Mouse (Mus musculus): ENCODE results near the gene Hsd3b7. TPM values are rescaled to one million over a fixed set of nuclear protein-coding genes. Genes with fewer than 3 reads are reported as not detected.

Hsd3b7 gene
- polyA plus RNA-seq, 1 experiment from 2014 or later: 55.8 TPM

DNA sequence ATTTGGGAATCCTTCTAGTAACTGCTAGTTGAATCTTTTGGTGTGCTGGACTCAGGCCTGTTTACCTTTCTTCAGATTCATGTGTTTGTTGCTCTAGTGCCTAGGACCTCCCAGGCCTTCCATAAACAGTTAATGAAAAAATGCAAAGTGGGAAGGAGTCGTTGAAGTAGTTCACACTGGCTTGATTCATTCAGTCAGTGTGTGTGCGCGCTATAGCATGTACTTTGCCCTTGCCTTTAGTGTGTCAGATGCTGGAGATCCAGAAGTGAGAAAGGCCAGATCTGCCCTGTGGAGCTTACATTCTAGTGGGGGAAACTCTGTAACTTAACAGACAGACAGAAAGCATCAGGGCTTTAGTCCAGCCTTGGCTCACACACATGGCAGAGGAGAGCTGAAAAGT, 39.9 kb upstream of the Hsd3b7 start:
- Histone ChIP-seq H3K27ac (ENCODE audit: low read length) (no peak overlapping the region), H3K27me3 (replicated peaks; ENCODE audit: insufficient read depth, low read length) (no peaks in the 10 kb centered on the region), H3K4me3 (ENCODE audit: low read depth, low read length) (no peak overlapping the region), H3K4me1 (ENCODE audit: insufficient read depth, low read depth, low read length) (no peaks in the 10 kb centered on the region), H3K9ac (replicated peaks; ENCODE audit: low read depth) (no peak overlapping the region), H3K36me3 (ENCODE audit: insufficient read depth, low read length) (no peaks in the 10 kb centered on the region), H3K9me3 (ENCODE audit: low read length) (no peaks in the 10 kb centered on the region), H3K4me2 (replicated peaks; ENCODE audit: low read depth, low read length) (no peak overlapping the region)
- TF ChIP-seq EP300 (IDR thresholded peaks at IDR 0.05) (no peak), CTCF (IDR thresholded peaks at IDR 0.05) (no peak)
- ATAC-seq: no peak
- DNase-seq (ENCODE audit: low spot score): no peak
- 75% methylated on average over 3 of the region's 3 CpGs for WGBS

DNA sequence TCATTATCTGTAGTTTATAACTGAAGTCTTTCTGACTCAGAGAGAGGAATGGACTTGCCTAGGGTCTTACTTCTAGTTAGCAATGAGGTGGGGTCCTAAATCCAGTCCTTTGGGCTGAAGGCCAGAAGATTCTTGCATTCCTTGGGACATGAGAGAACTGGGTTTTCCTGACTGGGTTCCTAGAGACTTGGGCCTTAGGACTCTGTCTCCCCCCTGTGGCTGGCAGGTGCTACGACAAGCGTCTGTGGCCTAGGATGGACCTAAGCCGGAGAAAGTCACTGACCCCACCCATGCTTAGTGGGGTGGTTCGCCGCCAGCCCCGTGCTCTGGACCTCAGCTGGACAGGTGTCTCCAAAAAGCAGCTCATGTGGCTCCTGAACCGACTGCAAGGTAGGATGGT, 39.4 kb upstream of the Hsd3b7 start:
- Histone ChIP-seq H3K4me2 (replicated peaks; ENCODE audit: low read depth, low read length) (no peak overlapping the region), H3K27me3 (replicated peaks; ENCODE audit: insufficient read depth, low read length) (no peaks in the 10 kb centered on the region), H3K4me1 (ENCODE audit: insufficient read depth, low read depth, low read length) (no peaks in the 10 kb centered on the region), H3K4me3 (ENCODE audit: low read depth, low read length) (no peak overlapping the region), H3K27ac (ENCODE audit: low read length) (no peak overlapping the region), H3K9ac (replicated peaks; ENCODE audit: low read depth) (no peak overlapping the region), H3K36me3 (ENCODE audit: insufficient read depth, low read length) (no peaks in the 10 kb centered on the region), H3K9me3 (ENCODE audit: low read length) (no peaks in the 10 kb centered on the region)
- peak; percentile 80 for ATAC-seq
- WGBS: 21% methylated on average over 7 of the region's 7 CpGs
- TF ChIP-seq CTCF (IDR thresholded peaks at IDR 0.05): peak; percentile 97
- no peak for TF ChIP-seq EP300 (IDR thresholded peaks at IDR 0.05)
- peak; percentile 90 for DNase-seq (ENCODE audit: low spot score)

DNA sequence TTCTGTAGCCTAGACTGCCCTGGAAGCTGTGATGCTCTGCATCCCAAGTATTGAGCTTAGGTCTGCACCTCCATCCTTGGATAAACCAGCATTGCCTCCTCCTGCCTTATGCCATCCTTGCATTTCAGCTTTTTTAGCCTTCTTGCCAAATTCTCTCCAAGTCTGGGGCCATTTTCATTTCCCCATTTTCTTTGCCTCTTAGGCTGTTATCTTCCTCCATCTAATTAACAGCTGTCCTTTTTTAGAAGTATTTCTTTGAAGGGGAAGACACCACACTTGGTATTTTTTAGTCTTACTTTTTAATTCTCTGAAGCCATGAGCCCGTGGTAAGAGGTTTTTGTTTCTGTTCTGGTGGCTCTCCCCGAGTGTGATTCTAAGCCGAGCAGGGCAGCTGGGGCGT, 36.8 kb upstream of the Hsd3b7 start:
- DNase-seq (ENCODE audit: low spot score) (no peak), ATAC-seq (no peak)
- TF ChIP-seq CTCF (IDR thresholded peaks at IDR 0.05) (no peak), EP300 (IDR thresholded peaks at IDR 0.05) (no peak)
- 89% methylated on average over 4 of the region's 4 CpGs for WGBS
- Histone ChIP-seq H3K4me1 (ENCODE audit: insufficient read depth, low read depth, low read length) (no peaks in the 10 kb centered on the region), H3K4me3 (ENCODE audit: low read depth, low read length) (no peak overlapping the region), H3K36me3 (ENCODE audit: insufficient read depth, low read length) (no peaks in the 10 kb centered on the region), H3K27ac (ENCODE audit: low read length) (no peak overlapping the region), H3K9ac (replicated peaks; ENCODE audit: low read depth) (no peak overlapping the region), H3K9me3 (ENCODE audit: low read length) (no peaks in the 10 kb centered on the region), H3K4me2 (replicated peaks; ENCODE audit: low read depth, low read length) (no peak overlapping the region), H3K27me3 (replicated peaks; ENCODE audit: insufficient read depth, low read length) (no peaks in the 10 kb centered on the region)

DNA sequence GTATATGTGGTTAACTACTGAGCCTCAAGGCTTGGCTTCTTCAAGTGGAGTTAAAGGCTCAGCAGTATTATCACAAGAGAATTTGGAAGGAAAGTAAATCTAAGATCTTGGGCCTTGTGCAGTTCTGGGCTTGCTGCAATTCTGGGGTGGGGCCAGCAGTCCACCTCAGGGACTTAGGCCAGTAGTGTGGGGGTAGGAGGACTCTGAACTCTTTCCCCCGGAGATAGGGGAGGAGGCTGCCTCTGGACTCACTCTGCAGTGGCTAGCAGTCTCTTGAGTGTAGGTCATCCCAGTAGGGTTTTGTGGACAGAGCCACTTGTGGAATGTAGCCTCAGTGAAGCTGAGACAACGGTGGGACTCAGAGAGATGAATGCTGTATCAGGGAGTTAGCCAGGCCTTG, 34.6 kb upstream of the Hsd3b7 start:
- Histone ChIP-seq H3K27me3 (replicated peaks; ENCODE audit: insufficient read depth, low read length) (no peaks in the 10 kb centered on the region), H3K9ac (replicated peaks; ENCODE audit: low read depth) (no peak overlapping the region), H3K27ac (ENCODE audit: low read length) (no peak overlapping the region), H3K4me2 (replicated peaks; ENCODE audit: low read depth, low read length) (no peak overlapping the region), H3K4me1 (ENCODE audit: insufficient read depth, low read depth, low read length) (peaks cover 3% of the 10 kb centered on the region), H3K9me3 (ENCODE audit: low read length) (no peaks in the 10 kb centered on the region), H3K36me3 (ENCODE audit: insufficient read depth, low read length) (no peaks in the 10 kb centered on the region), H3K4me3 (ENCODE audit: low read depth, low read length) (no peak overlapping the region)
- TF ChIP-seq EP300 (IDR thresholded peaks at IDR 0.05) (no peak), CTCF (IDR thresholded peaks at IDR 0.05) (no peak)
- ATAC-seq: no peak
- WGBS: 77% methylated on average over 2 of the region's 2 CpGs
- no peak for DNase-seq (ENCODE audit: low spot score)

DNA sequence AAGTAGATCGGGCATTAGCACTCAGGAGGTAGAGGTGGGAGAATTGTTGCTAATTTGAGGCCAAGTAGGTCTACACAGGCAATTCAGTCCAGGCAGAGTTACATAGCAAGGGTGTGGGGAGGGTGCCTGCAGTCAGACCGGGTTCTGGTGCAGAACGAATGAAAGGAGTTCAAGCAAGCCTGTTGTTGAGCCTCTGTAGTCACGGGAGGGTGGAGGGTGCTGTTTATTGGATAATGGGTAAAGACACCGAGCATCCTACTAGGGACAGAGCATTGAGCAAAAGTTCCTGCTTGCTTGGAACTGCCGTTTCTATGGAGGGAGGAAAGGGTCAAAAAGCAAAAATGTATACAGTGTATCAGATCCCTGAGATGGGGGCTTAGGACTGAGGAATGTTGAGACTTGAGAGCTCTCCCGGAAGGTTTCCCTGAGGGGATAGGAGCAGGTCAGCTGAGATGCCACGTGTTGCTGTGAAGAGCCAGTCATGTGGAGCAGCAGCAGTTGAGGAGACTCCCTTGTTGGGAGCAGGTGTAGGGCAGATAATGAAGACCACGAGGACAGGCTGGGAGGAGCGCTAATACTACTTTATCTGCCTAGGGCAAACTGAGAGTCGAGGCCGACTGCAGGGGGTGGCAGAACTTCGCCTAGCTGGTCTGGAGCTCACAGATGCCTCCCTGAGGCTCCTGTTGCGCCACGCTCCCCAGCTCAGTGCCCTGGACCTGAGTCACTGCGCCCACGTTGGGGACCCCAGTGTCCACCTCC, 33.4 kb upstream of the Hsd3b7 start:
- no peak overlapping the region for H3K27ac ChIP-seq (ENCODE audit: low read length)
- DNase-seq (ENCODE audit: low spot score) (no peak), ATAC-seq (no peak)
- no peaks in the 10 kb centered on the region for H3K27me3 ChIP-seq (replicated peaks; ENCODE audit: insufficient read depth, low read length)
- H3K36me3 ChIP-seq (ENCODE audit: insufficient read depth, low read length): no peaks in the 10 kb centered on the region
- no peak overlapping the region for H3K4me2 ChIP-seq (replicated peaks; ENCODE audit: low read depth, low read length)
- no peak overlapping the region for H3K4me3 ChIP-seq (ENCODE audit: low read depth, low read length)
- H3K9me3 ChIP-seq (ENCODE audit: low read length): no peaks in the 10 kb centered on the region
- 74% methylated on average over 17 of the region's 17 CpGs for WGBS
- H3K9ac ChIP-seq (replicated peaks; ENCODE audit: low read depth): no peak overlapping the region
- H3K4me1 ChIP-seq (ENCODE audit: insufficient read depth, low read depth, low read length): peaks cover 10% of the 10 kb centered on the region
- no peak for TF ChIP-seq EP300 (IDR thresholded peaks at IDR 0.05)
- no peak for TF ChIP-seq CTCF (IDR thresholded peaks at IDR 0.05)

DNA sequence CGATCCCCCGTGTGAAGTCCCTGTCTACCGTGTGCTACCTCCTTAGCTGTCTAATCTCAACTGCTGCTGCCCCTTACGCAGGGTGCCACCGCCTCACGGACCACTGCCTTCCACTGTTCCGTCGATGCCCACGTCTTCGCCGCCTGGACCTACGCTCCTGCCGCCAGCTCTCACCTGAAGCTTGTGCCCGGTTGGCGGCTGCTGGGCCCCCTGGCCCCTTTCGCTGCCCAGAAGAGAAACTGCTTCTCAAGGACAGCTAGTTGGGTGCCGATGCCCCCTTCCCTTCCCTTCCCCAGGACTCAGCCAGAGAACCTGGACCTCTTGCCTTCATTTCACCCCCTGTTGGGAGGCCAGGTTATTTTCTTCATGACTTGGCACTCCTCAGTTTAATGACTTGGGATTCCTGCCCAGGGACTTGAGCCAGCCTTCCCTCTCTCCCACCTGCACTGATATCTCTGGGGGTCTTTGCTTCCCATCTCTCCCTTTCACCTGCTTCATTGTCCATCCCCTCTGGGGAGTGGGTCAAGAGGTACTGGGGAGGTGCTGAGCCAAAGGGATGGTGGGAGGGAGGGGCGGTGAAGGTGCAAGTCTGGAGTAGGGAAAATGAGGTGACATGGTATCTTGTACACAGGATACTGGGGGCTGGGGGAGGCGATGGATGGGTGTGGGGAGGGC, 32.6 kb upstream of the Hsd3b7 start:
- Histone ChIP-seq H3K4me3 (ENCODE audit: low read depth, low read length) (no peak overlapping the region), H3K36me3 (ENCODE audit: insufficient read depth, low read length) (no peaks in the 10 kb centered on the region), H3K9me3 (ENCODE audit: low read length) (no peaks in the 10 kb centered on the region), H3K27me3 (replicated peaks; ENCODE audit: insufficient read depth, low read length) (no peaks in the 10 kb centered on the region), H3K4me1 (ENCODE audit: insufficient read depth, low read depth, low read length) (peaks cover 10% of the 10 kb centered on the region), H3K27ac (ENCODE audit: low read length) (no peak overlapping the region), H3K4me2 (replicated peaks; ENCODE audit: low read depth, low read length) (no peak overlapping the region), H3K9ac (replicated peaks; ENCODE audit: low read depth) (no peak overlapping the region)
- DNase-seq (ENCODE audit: low spot score) (peak; percentile 14), ATAC-seq (no peak)
- no peak for TF ChIP-seq EP300 (IDR thresholded peaks at IDR 0.05)
- no peak for TF ChIP-seq CTCF (IDR thresholded peaks at IDR 0.05)
- WGBS: 91% methylated on average over 19 of the region's 19 CpGs
